Mouse (Mus musculus) liver, adult 2 months (tissue): ENCODE measurements around the gene Xk. TPM values are rescaled to one million over a fixed set of nuclear protein-coding genes. Genes with fewer than 3 reads are reported as not detected.
"Not testable (repeated sequence)": the region's sequence is repeated elsewhere in the genome, so short reads cannot be mapped to it uniquely, and the experiment has no call there.

Experiments
- DNase-seq: peaks from one replicate; pipeline ENCODE4 v3.0.0-alpha.2; 2011; ENCODE audit warnings: low read depth, low spot score; ENCODE audit errors: extremely low read depth
- H3K27ac ChIP-seq: fragments of 200-500 bp; replicated peaks from 2 replicates; pipeline ENCODE4 v1.5.1; 2012; ENCODE audit warnings: low read depth, mild to moderate bottlenecking, control low read depth, inconsistent platforms, low read length; ENCODE audit not compliant: insufficient read depth
- H3K27me3 ChIP-seq: fragments of 200-500 bp; 2 replicates; pipeline ENCODE4 v1.6.1; 2012; ENCODE audit warnings: mild to moderate bottlenecking, moderate library complexity, low read length, inconsistent platforms; ENCODE audit not compliant: control insufficient read depth, insufficient read depth
- H3K36me3 ChIP-seq: fragments of 200-500 bp; 2 replicates; pipeline ENCODE4 v1.6.1; 2012; ENCODE audit warnings: low read length, inconsistent platforms; ENCODE audit not compliant: control insufficient read depth, insufficient read depth
- H3K4me1 ChIP-seq: fragments of 200-500 bp; 2 replicates; pipeline ENCODE4 v1.6.1; 2011; ENCODE audit warnings: low read length; ENCODE audit not compliant: control insufficient read depth, insufficient read depth
- H3K4me3 ChIP-seq: fragments of 200-500 bp; 2 replicates; pipeline ENCODE4 v1.5.1; 2011; ENCODE audit warnings: low read depth, mild to moderate bottlenecking, control low read depth, low read length, moderate library complexity; ENCODE audit not compliant: insufficient read depth
- H3K79me2 ChIP-seq: fragments of 200-500 bp; 2 replicates; pipeline ENCODE4 v1.6.1; 2012; ENCODE audit warnings: inconsistent platforms, mild to moderate bottlenecking, low read length, moderate library complexity; ENCODE audit not compliant: control insufficient read depth, insufficient read depth
- H3K9ac ChIP-seq: fragments of 200-500 bp; 2 replicates; pipeline ENCODE4 v1.6.1; 2012; ENCODE audit warnings: low read depth, mild to moderate bottlenecking, control low read depth, inconsistent platforms, low read length
- CTCF ChIP-seq: fragments of 200-500 bp; IDR thresholded peaks from 2 replicates; pipeline ENCODE4 v1.5.1; 2011; ENCODE audit warnings: low read depth, low read length, control low read depth
- POLR2A ChIP-seq: fragments of 200-500 bp; IDR thresholded peaks from 2 replicates; pipeline ENCODE4 v1.6.1; 2011; ENCODE audit warnings: low read length, control low read depth; ENCODE audit not compliant: insufficient read depth; ENCODE audit errors: extremely low read depth
- whole genome bisulfite sequencing: fragments of 180-500 bp; shearing (Covaris S2); methylation state at CpG from one replicate; pipeline ENCODE4 v1.1.7; 2018; 5-methylcytosine and 5-hydroxymethylcytosine counted together
- polyA plus RNA-seq: library from polyadenylated mRNA; depleted of rRNA; stranded (reverse); fragments of >200 nt; gene quantifications from 2 replicates; pipeline ENCODE4 v1.2.3, GENCODE M21; 2012
- total RNA-seq: library from RNA; depleted of rRNA; stranded (reverse); fragments of >200 nt; gene quantifications from 2 replicates; pipeline ENCODE4 v1.2.3, GENCODE M21; 2014

Xk gene
- total and polyA plus RNA-seq, 2 experiments, result 1.8 to 2.0 TPM

GRCm38 (mm10) chrX:9271112-9271511, 1.4 kb upstream of the Xk start:
- DNase-seq, result no peak
- 91% methylated on average over 3 of the region's 3 CpGs for WGBS

GRCm38 (mm10) chrX:9271947-9272459, 553 bp upstream of the Xk start:
- Histone ChIP-seq H3K4me1 (no peaks in the 10 kb centered on the region), H3K27me3 (no peaks in the 10 kb centered on the region), H3K4me3 (peak overlapping the region; percentile 49), H3K27ac (peak overlapping the region; percentile 69), H3K9ac (peak overlapping the region; percentile 56; the same call in 1 of the 2 replicates), H3K79me2 (no peaks in the 10 kb centered on the region), H3K36me3 (no peaks in the 10 kb centered on the region)
- DNase-seq, result no peak
- 1% methylated on average over 8 of the region's 8 CpGs for WGBS
- TF ChIP-seq CTCF (no peak), POLR2A (no peak)

More at GRCm38 (mm10) chrX:9271112-9271511, 1.4 kb upstream of the Xk start:
- no peak overlapping the region for H3K4me3 ChIP-seq
- H3K36me3 ChIP-seq, result no peaks in the 10 kb centered on the region
- no peak overlapping the region for H3K9ac ChIP-seq
- no peak for TF ChIP-seq POLR2A
- no peak for TF ChIP-seq CTCF
- H3K4me1 ChIP-seq, result no peaks in the 10 kb centered on the region
- no peak overlapping the region for H3K27ac ChIP-seq
- H3K79me2 ChIP-seq, result no peaks in the 10 kb centered on the region
- H3K27me3 ChIP-seq, result no peaks in the 10 kb centered on the region

- 36% methylated on average over 12 of the region's 12 CpGs for WGBS
- Histone ChIP-seq H3K36me3 (no peaks in the 10 kb centered on the region), H3K9ac (peak overlapping the region; percentile 85), H3K27me3 (no peaks in the 10 kb centered on the region), H3K4me3 (peak overlapping the region; percentile 49), H3K27ac (no peak overlapping the region), H3K4me1 (no peaks in the 10 kb centered on the region), H3K79me2 (no peaks in the 10 kb centered on the region)
- peak; percentile 26 for DNase-seq
- TF ChIP-seq CTCF (no peak), POLR2A (no peak)
Observed at GRCm38 (mm10) chrX:9273377-9274002, 934 bp downstream of the Xk start.

GRCm38 (mm10) chrX:9274321-9274720, 1.8 kb downstream of the Xk start:
- TF ChIP-seq CTCF (no peak), POLR2A (no peak)
- H3K9ac ChIP-seq, result no peak overlapping the region
- no peak overlapping the region for H3K4me3 ChIP-seq
- no peak overlapping the region for H3K27ac ChIP-seq
- H3K4me1 ChIP-seq, result no peaks in the 10 kb centered on the region
- WGBS, result 89% methylated on average over 8 of the region's 8 CpGs
- no peaks in the 10 kb centered on the region for H3K79me2 ChIP-seq
- DNase-seq, result no peak
- H3K27me3 ChIP-seq, result no peaks in the 10 kb centered on the region
- no peaks in the 10 kb centered on the region for H3K36me3 ChIP-seq

- H3K27ac ChIP-seq, H3K79me2 ChIP-seq, H3K9ac ChIP-seq, H3K4me3 ChIP-seq, H3K36me3 ChIP-seq, H3K27me3 ChIP-seq, H3K4me1 ChIP-seq, DNase-seq: not testable (repeated sequence)
- no CpG with 5 or more reads among the region's 1 CpGs for WGBS
Observed at GRCm38 (mm10) chrX:9283464-9283863, 10.9 kb downstream of the Xk start, which contains the start of gene H2al1m. Gene H2al1m (plus strand): TSS chrX:9283764.

- not testable (repeated sequence) for H3K79me2 ChIP-seq, H3K9ac ChIP-seq, DNase-seq, H3K4me1 ChIP-seq, H3K36me3 ChIP-seq, H3K27ac ChIP-seq, H3K4me3 ChIP-seq, H3K27me3 ChIP-seq
- 93% methylated on average over 4 of the region's 4 CpGs for WGBS
Observed at GRCm38 (mm10) chrX:9293140-9293829, 20.7 kb downstream of the Xk start.
